Mouse (Mus musculus): ENCODE measurements around the gene Bcap29.

The Bcap29 gene

DNA sequence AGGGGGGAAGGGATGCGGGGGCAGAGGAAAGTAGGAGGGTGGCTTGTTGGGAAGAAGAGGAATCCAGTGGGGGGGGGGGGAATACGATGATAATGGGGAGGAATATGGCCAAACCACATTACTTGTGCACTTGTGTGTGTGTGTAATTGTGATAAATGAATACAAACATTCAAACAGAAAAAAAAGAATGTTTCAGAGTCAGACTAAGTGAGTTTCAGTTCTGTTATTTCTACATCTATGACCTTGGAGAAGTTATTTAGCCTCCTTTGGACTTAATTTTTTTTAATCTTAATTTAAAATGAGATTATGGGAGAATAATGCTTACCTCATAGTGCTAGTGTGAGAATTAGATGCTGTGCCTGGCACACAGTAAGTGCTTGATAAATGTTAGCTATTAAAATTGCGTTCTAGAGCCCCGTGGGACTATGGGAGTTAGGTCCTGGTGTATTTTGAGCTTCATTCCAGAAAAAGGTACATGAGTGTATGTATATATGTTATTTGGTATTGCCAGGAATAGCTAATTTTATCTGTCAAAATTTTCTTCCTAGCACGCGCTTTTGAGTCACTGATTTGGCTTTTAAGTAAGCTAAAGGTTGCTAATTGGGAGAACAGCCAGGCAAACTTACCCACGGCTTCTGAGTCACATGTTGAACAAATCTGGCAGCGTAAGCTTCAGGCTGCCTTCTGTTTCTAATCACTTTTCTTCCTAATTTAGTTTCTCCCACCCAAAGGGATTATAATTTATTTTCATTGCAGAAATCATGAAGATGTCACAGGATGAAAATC is 55.6 kb downstream of the Bcap29 start:
- no peak for DNase-seq

DNA sequence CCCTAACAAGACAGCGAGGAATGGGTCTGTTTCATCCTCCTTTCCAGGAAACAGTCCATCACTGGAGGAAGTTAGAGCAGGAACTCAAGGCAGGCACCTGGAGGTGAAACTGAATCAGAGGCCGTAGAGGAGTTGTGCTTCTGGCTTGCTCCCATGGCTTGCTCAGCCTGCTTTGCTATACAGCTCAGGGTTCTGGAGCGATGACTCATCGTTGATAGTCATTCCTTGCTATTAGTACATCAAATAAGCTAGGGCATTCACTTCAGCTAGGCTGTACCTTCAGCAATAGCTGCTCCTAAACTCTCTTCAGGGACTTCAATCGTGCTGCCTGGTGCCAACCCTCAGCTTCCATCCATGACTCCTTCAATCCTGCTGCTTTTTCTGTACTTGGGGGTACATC is 60.0 kb downstream of the Bcap29 start:
- no peak for DNase-seq

DNA sequence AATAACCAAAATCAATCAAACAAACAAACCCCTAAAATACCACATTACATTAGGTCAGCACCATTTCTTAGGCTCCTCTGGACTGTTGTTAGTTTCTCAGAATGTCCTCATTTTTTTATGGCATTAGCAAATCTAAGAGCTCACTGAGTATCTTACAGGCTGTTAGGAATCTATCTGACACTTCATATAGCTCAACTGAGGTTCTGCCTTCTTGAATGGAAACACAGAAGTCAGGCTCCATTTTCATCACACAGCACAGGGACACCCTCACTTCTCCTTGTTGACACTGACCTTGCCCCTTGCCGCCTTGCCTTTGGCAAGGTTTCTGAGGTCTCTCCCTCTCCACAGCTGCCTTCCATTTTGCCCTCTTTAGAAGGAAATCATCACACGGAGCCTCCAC is 64.7 kb downstream of the Bcap29 start:
- DNase-seq: no peak

DNA sequence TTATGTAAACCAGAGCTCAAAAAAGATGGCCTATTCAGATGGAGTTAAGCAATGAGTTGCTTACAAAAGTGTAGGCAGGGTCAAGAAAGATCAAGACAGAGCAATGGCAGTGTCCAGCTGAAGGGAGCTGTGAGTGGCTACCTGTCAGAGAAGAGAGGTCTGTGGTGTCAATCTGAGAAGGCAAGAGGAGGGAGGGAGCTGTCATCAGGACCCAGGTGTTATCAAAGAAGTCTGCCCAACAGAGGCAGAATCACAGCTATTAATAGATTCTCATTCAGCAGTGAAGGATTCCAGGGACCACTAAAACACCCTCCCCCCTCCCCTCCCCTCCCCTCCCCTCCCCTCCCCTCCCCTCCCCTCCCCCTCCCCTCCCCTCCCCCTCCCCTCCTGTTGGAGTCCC is 65.8 kb downstream of the Bcap29 start:
- no peak for DNase-seq

DNA sequence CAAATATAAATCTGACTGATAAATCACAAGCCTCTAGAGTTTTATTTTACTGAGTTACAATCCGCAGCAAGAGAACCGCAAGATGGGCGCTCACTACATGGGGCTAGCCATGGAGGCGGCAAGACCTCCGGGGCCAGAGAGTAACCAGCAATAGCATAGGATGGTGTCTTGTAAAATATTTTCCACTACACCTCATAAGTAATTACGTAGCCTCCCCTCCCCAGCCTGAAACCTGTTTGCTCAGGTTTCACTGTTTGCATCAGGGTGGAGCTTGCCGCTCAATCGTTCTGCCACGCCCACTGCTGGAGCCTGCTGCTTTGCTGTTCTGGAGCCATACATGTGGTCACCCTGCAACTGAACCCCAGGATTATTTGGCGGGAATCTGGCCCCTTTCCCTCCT is 66.9 kb downstream of the Bcap29 start:
- peak in 1 of 2 experiments; percentile 8 for DNase-seq

DNA sequence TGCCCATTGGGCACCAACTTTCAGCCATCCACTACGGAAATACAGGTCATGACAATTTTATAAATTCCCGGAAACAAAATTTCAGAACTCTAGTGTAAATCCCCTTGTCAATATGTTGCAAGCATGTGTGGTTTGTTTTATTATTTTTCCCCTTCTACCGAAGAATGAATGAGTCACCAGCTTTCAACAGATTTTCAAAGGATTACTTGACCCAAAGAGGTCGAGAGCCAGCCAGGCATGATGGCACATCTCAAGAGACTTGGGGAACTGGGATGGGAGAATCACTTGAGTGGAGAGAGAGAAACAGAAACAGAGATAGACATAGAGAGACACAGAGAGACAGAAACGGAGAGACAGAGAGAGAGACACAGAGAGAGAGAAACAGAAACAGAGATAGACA is 73.7 kb downstream of the Bcap29 start:
- DNase-seq: no peak

DNA sequence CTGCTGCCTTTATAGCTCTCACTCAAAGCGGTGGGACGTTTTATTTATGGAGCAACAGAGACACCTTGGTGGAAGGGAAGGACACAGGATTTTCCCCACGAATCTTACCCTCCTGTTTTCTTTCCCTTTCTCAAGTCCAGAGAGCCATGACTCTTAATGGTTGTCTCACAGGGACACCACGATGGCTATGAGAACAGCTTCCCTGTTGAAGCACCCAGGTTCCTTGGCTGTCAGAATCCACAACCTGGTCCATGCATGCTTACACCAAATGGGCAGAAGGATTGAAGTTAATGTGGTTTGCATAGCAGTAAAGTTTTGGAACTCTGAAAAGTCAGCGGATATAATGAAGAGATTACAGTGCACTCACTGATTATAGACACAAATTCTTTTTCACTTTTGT is 74.5 kb downstream of the Bcap29 start:
- no peak for DNase-seq

DNA sequence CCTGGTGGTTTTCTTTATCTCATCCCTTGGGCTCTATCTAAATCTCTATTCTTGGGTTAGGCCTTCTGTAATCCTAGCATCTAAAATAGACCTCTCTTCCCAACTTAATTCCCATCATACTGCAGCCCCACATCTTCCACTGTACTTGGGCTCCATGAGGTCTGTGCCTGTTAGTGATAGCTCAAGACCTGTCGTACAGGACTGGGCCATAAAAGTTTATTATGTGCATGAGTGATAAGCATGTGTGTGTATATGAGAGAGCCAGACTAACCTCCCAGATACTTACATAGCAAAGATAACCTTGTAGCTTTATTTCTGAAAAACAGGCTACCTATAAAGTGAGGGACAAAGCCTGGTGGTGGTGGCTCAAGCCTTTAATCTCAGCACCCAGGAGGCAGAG is 80.1 kb downstream of the Bcap29 start:
- no peak for DNase-seq

DNA sequence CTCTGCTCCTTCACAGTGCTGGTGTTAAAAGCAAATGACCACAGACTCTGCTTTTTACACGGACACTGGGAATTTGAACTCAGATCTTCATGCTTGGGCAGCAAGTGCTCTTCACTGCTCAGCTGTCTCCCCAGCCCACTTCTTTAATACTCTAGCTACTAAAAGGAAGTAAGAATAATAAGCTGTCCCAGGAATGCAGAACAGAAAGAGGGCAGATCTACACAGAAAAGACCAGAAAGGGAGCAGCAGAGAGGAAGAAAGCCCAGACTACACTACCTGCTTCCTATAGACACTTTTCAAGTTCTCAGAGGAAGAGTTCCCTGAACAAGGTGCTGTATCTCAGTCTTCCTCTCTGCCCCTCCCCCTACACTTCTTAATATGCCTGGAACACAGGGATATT is 83.2 kb downstream of the Bcap29 start:
- no peak for DNase-seq

DNA sequence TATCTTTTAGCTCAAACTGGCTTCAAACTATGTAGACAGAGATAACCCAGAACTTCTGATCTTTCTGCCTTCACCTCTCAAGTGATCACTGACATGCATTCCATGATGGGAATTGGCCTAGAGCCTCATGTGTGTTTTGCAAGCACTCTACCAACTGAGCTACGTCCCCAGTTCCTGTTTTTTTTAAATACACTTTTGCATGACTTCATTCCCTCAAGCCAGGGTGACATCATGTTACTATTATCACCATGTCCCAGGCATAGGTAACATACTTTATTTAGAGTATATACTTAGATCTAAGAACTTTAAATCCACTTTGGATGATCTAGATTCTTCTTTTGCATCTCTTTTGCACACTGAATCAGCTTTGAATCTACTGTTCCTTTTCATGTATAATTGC is 88.4 kb downstream of the Bcap29 start:
- no peak for DNase-seq

DNA sequence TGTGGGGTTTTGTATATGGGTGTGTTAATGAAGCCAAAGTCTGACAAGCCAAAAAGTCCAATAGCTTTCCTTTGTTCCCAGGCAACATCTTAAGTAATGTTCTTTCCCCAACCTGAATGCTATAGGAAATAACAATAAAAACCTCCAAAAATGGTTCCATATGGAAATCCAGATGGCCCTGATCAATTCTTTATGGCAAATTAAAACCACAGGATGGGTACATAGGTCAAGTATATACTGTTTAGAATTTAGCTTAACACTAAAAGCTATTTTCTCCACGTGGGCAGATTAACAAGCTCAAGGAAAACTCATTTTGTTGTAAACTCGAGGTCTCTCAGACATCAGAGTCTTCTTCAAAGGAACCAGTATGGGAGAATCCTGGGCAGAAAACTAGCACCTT is 89.2 kb downstream of the Bcap29 start:
- no peak for DNase-seq

DNA sequence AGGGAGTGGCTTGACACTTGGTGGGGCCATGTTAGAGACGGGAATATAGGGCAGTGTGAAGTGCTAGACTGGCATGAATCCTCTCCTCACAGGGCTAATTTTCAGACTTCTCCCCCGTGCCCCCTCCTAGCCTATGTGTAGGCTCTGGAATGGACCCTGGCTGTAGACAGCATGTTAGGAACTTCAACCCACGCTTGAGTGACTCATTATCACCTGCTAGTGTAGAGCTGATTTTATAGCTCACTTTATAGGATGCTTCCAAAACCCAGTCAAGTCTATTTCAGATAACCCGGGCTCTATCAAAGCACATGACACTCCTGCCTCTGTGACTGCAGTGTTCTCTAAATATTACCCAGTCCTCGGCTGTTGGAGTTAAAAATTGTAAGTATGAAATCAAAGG is 92.9 kb downstream of the Bcap29 start:
- no peak for DNase-seq
